Mouse (Mus musculus) heart, postnatal 0 days (tissue): ENCODE measurements around the gene 4833427G06Rik.

ENCODE experiments used
- CTCF ChIP-seq: IDR thresholded peaks from 2 replicates; pipeline ENCODE4 v1.5.1; 2016; ENCODE audit warnings: antibody characterized with exemption, control low read depth, low read depth
- EP300 ChIP-seq: IDR thresholded peaks from 2 replicates; pipeline ENCODE4 v1.6.1; 2016; ENCODE audit warnings: antibody characterized with exemption, low read depth

DNA sequence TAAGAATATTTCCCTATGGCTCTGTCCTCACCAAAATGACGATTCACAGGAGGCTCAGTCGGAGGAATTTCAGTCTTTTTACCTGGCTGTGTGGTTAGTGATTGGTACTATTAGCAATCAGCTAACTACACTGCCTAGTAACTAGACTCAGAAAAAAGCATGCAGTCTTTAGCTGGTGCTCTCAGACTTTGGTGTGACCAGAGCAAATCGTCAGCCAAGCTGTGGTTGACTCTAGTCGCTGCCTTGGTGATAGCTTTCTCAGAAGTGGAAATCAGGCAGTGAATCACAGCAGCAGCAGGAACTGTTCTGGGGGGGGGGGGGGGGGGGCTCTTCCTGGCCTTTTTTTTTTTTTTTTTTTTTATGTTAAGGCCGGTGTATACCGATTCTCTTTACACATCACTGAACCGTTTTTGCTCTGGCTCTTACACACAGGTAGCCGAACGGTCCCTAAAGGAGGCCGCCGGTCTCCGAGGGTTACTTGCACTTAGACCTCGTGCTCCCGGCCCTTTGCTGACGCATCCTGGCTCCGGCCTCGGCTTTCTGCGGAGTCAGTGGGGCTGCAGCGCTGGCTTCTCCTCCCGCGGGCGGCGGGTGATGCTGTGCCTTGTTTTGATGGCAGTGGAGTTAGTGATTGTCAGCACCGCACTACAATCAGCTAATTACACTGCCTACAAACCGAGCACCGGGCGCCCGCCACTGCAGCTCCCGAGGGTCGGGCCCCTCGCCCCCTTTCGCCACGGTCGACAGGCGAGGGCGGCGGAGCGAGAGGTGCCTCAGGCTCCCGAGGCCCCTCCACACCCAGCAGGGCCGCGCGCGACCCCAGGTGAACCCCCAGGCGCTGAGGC lies 1.3 kb upstream of the 4833427G06Rik start:
- TF ChIP-seq CTCF (no peak), EP300 (no peak)
